Mouse (Mus musculus): Measurements from ENCODE around the gene Lmntd2.

DNA sequence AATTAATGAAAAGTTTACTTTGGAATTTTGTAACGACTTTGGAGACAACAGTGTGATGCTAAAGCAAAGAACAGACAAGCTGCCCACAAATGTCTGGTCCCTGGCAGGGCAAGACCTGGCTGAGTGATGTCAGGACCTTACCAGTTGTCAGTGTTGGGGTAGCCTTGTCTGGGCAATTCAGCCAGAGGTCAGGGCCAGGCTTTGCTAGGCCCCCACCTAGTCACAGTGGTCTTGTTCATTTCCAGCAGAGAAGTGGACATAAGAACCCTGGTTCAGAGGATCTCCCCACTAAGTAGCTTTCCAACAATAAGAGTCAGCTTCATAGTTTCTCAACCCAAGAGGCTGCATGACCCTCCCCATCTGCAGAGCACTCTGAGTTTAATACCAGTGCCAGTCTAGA, 6.5 kb upstream of the Lmntd2 start:
- TF ChIP-seq POLR2A (IDR thresholded peaks at IDR 0.05; ENCODE audit: insufficient read depth, low read length) = no peak
- TF ChIP-seq EP300 (IDR thresholded peaks at IDR 0.05; ENCODE audit: insufficient read depth, low read depth, low read length) = no peak
